Mouse (Mus musculus) embryonic fibroblast, embryonic 13.5 days (primary cell): Measurements from ENCODE around the gene Elovl5. TPM values are rescaled to one million over a fixed set of nuclear protein-coding genes. Genes with fewer than 3 reads are reported as not detected.

Experiments
- H3K27ac ChIP-seq: 2 replicates; pipeline ENCODE4 v1.5.1; 2012; ENCODE audit warnings: low read length, control low read depth, inconsistent platforms; ENCODE audit not compliant: insufficient read depth
- H3K4me1 ChIP-seq: 2 replicates; pipeline ENCODE4 v1.6.1; 2011; ENCODE audit warnings: low read length; ENCODE audit not compliant: control insufficient read depth, insufficient read depth
- H3K4me3 ChIP-seq: 2 replicates; pipeline ENCODE4 v1.5.1; 2011; ENCODE audit warnings: mild to moderate bottlenecking, control low read depth, low read length; ENCODE audit not compliant: insufficient read depth
- CTCF ChIP-seq: IDR thresholded peaks from 2 replicates; pipeline ENCODE4 v1.5.1; 2011; ENCODE audit warnings: mild to moderate bottlenecking, control low read depth, low read length, moderate library complexity, borderline replicate concordance; ENCODE audit not compliant: insufficient read depth
- POLR2A ChIP-seq: IDR thresholded peaks from 2 replicates; pipeline ENCODE4 v1.6.1; 2011; ENCODE audit warnings: low read depth, mild to moderate bottlenecking, control low read depth, low read length, moderate library complexity
- polyA plus RNA-seq: library from polyadenylated mRNA; stranded (reverse); fragments of >200 nt; gene quantifications from 2 replicates; pipeline ENCODE4 v1.2.4, GENCODE M21; 2011; ENCODE audit warnings: low read depth; ENCODE audit not compliant: missing spikeins, insufficient read length

Elovl5 gene
- 81.5 and 107 TPM in 2 replicates for polyA plus RNA-seq

DNA sequence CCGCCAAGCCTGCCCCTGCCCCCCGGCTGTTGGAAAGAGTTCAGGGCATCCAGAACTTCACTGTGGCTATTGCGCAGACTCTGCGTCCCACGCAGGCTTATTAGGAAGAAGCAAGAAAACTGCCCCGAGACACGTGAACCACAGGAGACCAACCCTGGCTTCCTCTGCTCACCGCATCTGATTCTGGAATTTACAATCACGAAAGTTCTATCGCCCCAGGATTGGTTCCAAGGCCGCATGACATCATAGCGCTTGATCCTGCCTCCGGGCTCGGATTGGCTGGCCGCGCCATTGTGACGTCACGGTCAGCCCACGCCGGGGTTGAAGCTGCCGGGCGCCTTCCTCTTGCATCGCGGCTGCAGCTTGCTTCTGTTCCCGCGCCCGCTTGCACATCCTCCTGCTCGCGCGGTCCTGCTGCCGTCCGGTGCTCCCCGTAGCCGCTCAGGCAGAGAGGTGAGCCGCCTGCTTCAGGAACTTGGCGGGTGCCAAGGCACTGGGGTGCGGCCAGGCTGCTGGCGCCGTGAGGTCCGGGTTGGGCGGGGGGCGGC lies at the start of gene Elovl5:
Gene Elovl5 (plus strand): TSS at position 291 of the 548 bp plus-strand sequence.
- H3K4me3 ChIP-seq = peak within 1 kb of the TSS; percentile 85

DNA sequence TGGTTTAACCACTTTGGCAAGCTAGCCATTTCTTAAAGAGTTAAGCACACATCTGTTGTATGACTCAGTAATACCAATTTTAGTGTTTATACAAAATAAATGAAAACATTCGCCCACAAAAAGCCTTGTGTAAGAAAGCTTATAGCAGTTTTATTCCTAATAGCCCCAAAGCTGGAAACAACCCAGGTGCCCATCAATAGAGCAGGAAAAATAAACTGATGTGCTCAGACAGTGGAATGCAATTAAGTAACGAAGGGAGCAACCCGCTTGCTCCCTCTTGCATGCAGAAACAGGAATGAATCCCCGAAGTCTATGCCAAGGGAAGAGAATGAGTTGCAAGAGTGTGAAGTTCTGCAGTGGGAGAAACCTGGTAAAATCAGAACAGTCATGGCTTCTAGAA lies 25.7 kb upstream of the Elovl5 start:
- no peak for TF ChIP-seq CTCF
- TF ChIP-seq POLR2A = no peak
- no peak overlapping the region for H3K4me3 ChIP-seq
- peaks cover 3% of the 10 kb centered on the region; the same call in 1 of the 2 replicates for H3K4me1 ChIP-seq
- H3K27ac ChIP-seq = peak overlapping the region; percentile 18; the same call in 1 of the 2 replicates

More for the DNA sequence above, at the start of gene Elovl5:
- Histone ChIP-seq H3K4me1 (peaks cover 4% of the 10 kb centered on the region; the same call in 1 of the 2 replicates), H3K27ac (peak within 1 kb of the TSS; percentile 43)
- no peak for TF ChIP-seq CTCF
- peak; percentile 76 for TF ChIP-seq POLR2A

DNA sequence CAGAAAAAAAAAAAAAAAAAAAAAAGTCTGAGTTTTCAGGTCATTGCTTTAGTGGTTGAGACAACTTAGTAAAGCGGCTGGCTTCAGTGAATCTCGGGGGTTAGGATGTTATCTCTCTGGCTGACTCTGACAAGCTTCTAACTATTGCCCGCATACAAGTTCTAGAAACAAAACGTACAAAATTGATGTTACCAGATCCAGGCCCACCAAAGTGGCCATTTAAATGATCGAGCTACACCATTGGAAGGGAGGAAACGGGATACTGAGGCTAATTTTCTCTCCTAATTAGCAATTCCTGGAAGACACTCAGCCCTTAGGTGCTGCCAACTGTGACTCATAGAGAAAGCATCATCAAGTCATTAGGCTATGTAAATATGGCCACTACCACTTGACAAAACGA lies 18.6 kb upstream of the Elovl5 start:
- TF ChIP-seq POLR2A (no peak), CTCF (no peak)
- no peak overlapping the region for H3K4me3 ChIP-seq
- no peaks in the 10 kb centered on the region for H3K4me1 ChIP-seq
- H3K27ac ChIP-seq = no peak overlapping the region

DNA sequence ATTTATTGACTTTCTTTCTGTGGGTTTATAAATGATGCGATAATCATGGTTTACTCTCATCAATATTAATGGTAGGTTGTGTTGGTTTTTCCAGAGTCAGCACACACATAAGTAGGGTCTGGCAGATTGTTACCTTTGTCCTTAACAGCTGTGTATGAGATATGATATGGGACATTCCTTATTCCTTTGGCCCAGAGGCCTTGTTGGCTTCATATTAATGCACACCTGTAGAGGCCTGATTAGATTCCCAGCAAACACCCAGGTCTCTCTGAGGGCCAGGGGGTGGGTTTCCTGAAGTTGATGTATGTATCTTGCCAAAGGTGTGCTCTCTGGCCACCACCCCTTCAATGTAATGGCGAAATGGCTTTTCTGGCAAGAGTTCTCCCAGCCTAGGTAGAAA lies 13.0 kb upstream of the Elovl5 start:
- TF ChIP-seq CTCF = no peak
- no peak for TF ChIP-seq POLR2A

DNA sequence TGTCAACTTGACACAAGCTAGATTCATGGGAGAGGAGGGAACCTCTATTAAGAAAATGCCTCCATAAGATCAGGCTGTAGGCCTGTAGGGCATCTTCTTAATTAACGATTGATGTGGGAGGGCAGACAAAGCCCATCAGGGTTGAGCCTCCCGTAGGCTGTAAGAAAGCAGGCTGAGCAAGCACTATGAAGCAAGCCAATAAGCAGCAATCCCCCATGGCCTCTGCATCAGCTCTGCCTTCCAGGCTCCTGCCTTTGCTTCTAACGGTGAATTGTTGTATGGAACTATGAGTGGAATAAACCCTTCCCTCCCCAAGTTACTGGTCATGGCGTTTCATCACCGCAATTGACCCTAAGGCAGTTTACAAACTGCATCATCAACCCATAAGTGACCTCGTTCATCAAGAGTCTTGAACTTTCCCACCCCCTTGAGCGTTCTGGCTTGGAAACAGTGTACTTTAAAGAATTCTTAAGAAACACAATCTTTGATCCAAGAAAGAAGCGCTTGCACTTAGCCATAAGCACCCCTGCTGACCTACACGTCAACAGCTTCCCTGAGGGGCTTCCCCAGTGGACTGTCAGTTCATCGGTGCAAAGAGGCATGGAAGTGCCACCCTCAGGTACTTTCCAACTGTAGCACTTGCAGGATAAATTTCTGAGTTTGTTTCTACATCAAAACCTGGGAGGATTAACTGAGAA lies 7.4 kb upstream of the Elovl5 start:
- TF ChIP-seq POLR2A (no peak), CTCF (no peak)
- H3K27ac ChIP-seq = peak overlapping the region; percentile 77
- peaks cover 6% of the 10 kb centered on the region; the same call in 1 of the 2 replicates for H3K4me1 ChIP-seq
- peak overlapping the region; percentile 53; the same call in 1 of the 2 replicates for H3K4me3 ChIP-seq

More for the DNA sequence above, 13.0 kb upstream of the Elovl5 start:
- Histone ChIP-seq H3K4me1 (no peaks in the 10 kb centered on the region), H3K27ac (no peak overlapping the region), H3K4me3 (no peak overlapping the region)

DNA sequence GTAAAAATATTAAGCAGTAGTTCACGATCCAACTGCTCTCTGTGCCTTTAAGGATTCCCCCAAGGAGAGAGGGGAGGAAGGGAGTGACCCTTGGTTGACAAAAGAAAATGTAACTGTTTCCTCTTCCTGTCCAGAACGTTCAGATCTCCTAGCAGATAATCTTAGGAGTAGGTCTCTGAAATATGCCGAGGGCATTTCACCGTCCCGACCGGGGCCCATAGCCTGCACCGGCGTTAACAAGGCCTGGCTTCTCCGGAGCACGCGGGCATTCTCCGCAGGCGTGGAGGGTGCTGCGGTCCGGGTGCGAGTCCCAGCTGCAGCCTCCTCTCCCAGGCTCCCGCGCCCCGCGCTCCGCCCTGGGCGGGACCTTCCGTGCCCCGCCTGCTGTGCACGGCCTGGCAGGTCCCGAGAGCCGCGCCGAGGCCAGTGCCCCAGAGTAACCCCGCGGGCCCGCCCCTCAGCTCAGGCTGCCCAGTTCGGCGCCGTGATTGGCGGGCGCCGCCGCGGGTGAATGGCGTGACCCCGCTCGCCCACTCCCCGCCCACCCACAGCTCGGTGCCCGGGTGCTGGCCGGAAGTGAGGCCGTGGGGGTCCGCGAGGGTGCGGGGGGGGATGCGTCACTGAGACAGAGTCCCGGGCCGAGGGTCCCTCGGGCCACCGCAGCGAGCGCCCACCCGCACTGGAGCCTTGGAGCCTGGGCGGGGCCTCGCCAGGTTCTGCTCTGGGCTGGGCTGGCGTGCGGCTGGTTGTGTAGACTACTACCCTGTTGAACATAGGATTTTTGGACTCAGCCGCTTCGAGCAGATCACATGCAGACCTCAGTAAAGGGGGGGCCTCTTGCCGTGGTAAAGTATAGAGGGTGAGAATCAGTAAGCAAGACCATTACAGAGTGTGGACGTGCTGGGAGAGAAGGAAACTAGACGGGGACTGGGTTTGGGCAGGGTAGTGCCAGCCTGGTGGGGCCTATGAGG lies 6.6 kb upstream of the Elovl5 start:
- peak overlapping the region; percentile 73 for H3K4me3 ChIP-seq
- H3K4me1 ChIP-seq = peaks cover 6% of the 10 kb centered on the region; the same call in 1 of the 2 replicates
- peak overlapping the region; percentile 92 for H3K27ac ChIP-seq
- TF ChIP-seq POLR2A (peak; percentile 89), CTCF (no peak)

DNA sequence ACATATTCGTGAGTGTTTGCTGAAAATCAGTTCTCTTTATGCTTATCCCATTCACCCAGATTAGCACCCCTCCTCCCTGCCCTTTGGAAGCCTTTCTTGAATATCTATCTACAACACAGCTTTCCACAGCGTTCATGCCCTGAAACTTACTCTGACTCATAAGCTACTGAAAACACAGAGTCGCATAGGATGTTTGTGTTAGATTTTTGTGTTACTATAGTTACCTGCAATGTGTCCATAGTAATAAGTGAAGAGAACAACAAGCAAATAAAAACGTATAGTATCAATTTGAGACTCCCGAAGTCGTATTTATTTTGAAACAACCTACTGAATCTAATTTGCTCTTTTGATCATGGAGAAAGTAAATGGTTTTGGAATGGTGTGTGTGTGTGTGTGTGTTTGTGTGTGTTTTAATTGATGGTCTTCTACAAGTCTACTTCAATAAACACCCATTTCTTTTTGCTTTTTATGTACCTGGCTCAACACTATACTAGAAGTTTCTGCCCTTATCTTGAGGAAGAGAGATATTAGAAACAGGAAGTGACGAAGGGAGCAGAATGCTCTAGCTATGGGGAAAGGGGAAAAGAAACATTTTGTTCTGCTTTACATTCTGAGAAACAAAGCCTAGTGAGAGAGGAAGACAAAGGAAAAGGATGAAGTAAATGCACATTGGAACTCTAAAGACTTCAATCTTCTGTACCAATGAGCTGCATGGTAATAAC lies 5.5 kb upstream of the Elovl5 start:
- TF ChIP-seq CTCF (no peak), POLR2A (no peak)
- H3K4me1 ChIP-seq = peaks cover 6% of the 10 kb centered on the region; the same call in 1 of the 2 replicates
- peak overlapping the region; percentile 73 for H3K4me3 ChIP-seq
- H3K27ac ChIP-seq = peak overlapping the region; percentile 92

DNA sequence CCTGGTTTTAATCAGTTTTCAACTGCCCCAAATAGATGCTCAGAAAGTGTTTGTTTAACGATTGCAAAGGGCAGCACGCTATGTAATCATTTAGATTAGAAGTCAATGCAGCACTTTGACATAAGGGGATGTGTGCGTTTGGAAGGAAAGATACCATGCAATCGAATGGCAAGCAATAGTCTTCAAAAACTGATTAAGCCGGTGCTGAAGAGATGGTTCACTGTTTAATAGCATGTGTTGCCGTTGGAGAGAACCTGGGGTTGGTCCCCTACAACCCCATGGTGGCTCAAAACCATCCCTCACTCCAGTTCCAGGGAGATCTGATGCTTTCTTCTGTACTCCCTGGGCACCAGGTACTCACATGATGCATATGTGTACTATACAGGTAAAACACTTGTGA lies 4.9 kb upstream of the Elovl5 start:
- TF ChIP-seq POLR2A (no peak), CTCF (no peak)
- no peak overlapping the region for H3K27ac ChIP-seq
- H3K4me3 ChIP-seq = no peak overlapping the region
- H3K4me1 ChIP-seq = peaks cover 6% of the 10 kb centered on the region; the same call in 1 of the 2 replicates

DNA sequence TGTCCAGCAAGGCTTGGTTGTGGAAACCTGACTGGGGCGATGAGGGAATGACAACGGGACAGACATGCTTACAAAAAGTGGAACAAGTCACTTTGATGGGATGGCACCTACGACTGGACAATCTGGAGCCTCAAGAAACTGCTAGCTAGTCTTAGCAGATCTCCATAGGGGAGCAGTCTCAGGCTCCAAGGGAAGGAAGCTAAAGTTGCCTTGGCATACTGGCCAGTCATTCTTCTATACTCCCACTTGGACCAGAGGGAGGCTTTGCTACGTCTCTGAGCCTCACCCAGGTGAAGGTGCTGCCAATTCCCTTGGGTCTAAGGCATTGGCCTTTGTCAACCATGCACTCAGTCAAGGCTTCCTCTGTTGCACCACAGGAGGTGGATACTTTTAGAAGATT lies 2.5 kb upstream of the Elovl5 start:
- peaks cover 8% of the 10 kb centered on the region for H3K4me1 ChIP-seq
- H3K27ac ChIP-seq = no peak overlapping the region
- TF ChIP-seq CTCF (no peak), POLR2A (no peak)
- no peak overlapping the region for H3K4me3 ChIP-seq
